Mouse (Mus musculus) midbrain, embryonic 11.5 days (tissue): Measurements from ENCODE around the gene Kcp. TPM values are rescaled to one million over a fixed set of nuclear protein-coding genes. Genes with fewer than 3 reads are reported as not detected.
A peak's percentile ranks its signal among the peaks of the same experiment; 100 is the strongest.

Source experiments
- ATAC-seq: fragments of 200-750 bp; cut with Nextera tagmentation; 2 replicates; pipeline ENCODE4 v1.8.0; 2017; ENCODE audit warnings: moderate TSS enrichment, moderate library complexity; ENCODE audit not compliant: low FRiP score
- DNase-seq: peaks from one replicate; pipeline ENCODE4 v3.0.0; 2015; ENCODE audit warnings: low spot score; ENCODE audit errors: missing footprints
- H3K27ac ChIP-seq: fragments of 300-500 bp; sonication (generic); 2 replicates; pipeline ENCODE4 v1.5.1; 2014; ENCODE audit warnings: low read depth, low read length
- H3K27me3 ChIP-seq: fragments of 300-500 bp; sonication (generic); 2 replicates; pipeline ENCODE4 v1.6.1; 2014; ENCODE audit warnings: mild to moderate bottlenecking, low read length, moderate library complexity, mixed read lengths; ENCODE audit not compliant: control insufficient read depth, insufficient read depth
- H3K36me3 ChIP-seq: fragments of 300-500 bp; sonication (generic); 2 replicates; pipeline ENCODE4 v1.6.1; 2014; ENCODE audit warnings: mild to moderate bottlenecking, low read length, moderate library complexity, mixed read lengths; ENCODE audit not compliant: control insufficient read depth, insufficient read depth
- H3K4me1 ChIP-seq: fragments of 300-500 bp; sonication (generic); 2 replicates; pipeline ENCODE4 v1.6.1; 2014; ENCODE audit warnings: low read length; ENCODE audit not compliant: control insufficient read depth, insufficient read depth
- H3K4me2 ChIP-seq: fragments of 300-500 bp; sonication (generic); 2 replicates; pipeline ENCODE4 v1.6.1; 2014; ENCODE audit warnings: mild to moderate bottlenecking, moderate library complexity
- H3K4me3 ChIP-seq: fragments of 300-500 bp; sonication (generic); 2 replicates; pipeline ENCODE4 v1.5.1; 2014; ENCODE audit warnings: low read depth, low read length
- H3K9ac ChIP-seq: fragments of 300-500 bp; sonication (generic); 2 replicates; pipeline ENCODE4 v1.6.1; 2014; ENCODE audit warnings: low read length
- H3K9me3 ChIP-seq: fragments of 300-500 bp; sonication (generic); 2 replicates; pipeline ENCODE4 v1.6.1; 2016; ENCODE audit warnings: low read length; ENCODE audit not compliant: control insufficient read depth
- WGBS: fragments of 180-500 bp; shearing (Covaris S2); extraction: QIAGEN DNeasy Blood & Tissue Kit; methylation state at CpG from one replicate; pipeline ENCODE4 v1.1.7; 2014; 5-methylcytosine and 5-hydroxymethylcytosine counted together
- polyA plus RNA-seq: library from polyadenylated mRNA; unstranded; fragments of >200 nt; fragmentation: Nextera tagmentation; extraction: Ambion mirVana; gene quantifications from 2 replicates; pipeline ENCODE4 v1.2.1, GENCODE M21; 2014

The Kcp gene
- polyA plus RNA-seq, 1 experiment from 2014 or later = 5.6 TPM

DNA sequence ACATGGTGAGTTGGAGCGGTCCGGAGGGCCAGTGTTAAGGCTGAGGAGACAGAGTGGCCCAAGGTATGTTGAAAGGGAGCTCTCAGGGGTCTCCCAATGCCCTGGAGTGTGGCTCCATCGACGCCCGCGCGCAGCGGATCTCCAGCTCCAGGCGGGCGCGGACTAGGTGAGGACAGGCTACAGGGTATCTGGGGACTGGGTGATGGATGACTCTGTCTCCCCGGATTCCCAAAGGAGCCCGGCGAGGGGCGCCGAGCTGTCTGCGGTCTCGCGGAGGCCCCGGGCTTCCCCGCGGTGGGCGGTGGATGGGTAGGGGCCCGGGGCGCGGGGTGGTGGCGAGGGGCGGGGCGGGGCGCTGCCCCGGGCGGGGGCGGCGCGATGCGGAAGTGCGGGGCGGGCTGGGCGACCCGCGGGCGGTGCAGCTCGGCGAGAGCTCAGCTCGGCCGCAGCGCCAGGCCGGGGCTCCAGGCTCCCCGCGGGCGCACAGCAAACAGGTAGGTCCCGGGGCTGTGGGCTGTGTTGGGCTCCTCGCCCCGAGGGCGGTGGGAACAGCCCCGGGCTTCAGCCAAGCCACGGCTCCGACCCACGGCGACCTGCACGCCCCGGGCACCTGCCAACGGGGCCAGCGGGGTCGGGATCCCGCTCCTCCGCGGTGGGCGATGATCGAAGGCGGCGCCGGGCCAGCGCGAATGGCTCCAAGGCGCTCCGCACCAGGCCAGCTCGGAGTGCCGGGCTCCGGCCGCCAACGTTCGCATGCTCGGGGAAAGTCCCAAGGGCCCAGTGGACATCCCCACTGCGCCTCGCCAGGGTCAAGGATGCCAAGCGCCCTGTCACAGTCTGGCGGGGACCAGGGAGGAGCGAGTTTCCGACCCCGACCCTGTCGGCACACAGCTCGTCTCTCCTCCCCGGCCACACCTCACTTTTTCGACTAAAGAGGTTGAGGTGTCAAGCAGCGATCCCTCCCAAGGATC, 18.8 kb upstream of the Kcp start, which contains the start of gene Irf5:
Gene Irf5 (plus strand): TSS at position 345 of the 971 bp plus-strand sequence.
- H3K27ac ChIP-seq = no peak within 1 kb of the TSS

DNA sequence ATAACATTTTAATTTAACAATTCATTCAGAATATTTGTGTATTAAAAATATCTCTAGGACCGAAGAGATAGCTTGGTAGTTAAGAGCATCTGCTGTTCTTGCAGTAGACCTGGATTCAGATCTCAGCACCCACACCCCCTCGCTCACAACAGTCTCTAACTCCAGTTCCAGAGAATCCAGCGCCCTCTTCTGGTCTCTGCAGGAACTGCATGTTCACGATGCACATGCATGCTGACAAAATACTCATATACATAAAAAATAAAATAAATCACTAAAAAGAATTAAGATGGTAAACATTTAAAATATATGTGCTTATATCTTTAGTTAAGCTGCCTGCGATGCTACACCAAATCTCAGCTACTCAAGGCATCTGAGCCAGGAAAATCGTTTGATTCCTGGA, 17.5 kb upstream of the Kcp start:
- no peaks in the 10 kb centered on the region for H3K36me3 ChIP-seq
- no peaks in the 10 kb centered on the region for H3K9me3 ChIP-seq
- no peak for ATAC-seq
- H3K9ac ChIP-seq = no peak overlapping the region
- DNase-seq = no peak
- no peak overlapping the region for H3K4me2 ChIP-seq
- H3K4me3 ChIP-seq = no peak overlapping the region
- no peak overlapping the region for H3K27ac ChIP-seq
- 63% methylated on average over 6 of the region's 6 CpGs for WGBS
- H3K4me1 ChIP-seq = peaks cover 13% of the 10 kb centered on the region
- H3K27me3 ChIP-seq = peaks cover 38% of the 10 kb centered on the region

More for the DNA sequence above, 18.8 kb upstream of the Kcp start, which contains the start of gene Irf5:
- Histone ChIP-seq H3K9ac (peak within 1 kb of the TSS; percentile 46), H3K36me3 (no peaks in the 10 kb centered on the region), H3K4me2 (peak within 1 kb of the TSS; percentile 75), H3K9me3 (no peaks in the 10 kb centered on the region), H3K4me1 (peaks cover 13% of the 10 kb centered on the region), H3K4me3 (peak within 1 kb of the TSS; percentile 43), H3K27me3 (peaks cover 42% of the 10 kb centered on the region)
- DNase-seq (peak; percentile 92), ATAC-seq (peak; percentile 59)
- WGBS = 1% methylated on average over 71 of the region's 96 CpGs

DNA sequence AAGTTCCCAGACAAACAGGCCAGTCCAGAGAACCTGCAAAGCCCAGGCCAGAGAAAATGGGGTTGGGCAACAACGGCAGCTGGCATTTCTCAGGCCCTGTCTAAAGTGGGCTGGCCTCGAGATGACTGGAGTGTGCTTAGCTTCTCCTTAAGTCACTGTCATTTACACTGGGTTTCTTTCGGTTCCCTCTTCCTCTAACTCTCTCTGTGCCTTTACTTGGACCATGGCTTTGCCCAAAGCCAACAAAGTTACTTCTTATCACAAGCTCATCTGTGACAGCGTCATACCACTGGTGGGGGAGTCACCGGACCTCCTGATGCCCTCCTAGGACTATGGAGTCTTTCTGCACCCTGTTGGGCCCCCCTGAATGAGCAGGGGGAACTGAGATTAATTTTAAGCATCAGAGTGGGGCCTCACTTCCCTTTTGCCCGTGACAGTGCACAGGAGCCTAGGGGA, 16.3 kb upstream of the Kcp start:
- Histone ChIP-seq H3K4me3 (no peak overlapping the region), H3K9ac (no peak overlapping the region), H3K27me3 (peaks cover 29% of the 10 kb centered on the region), H3K4me1 (peaks cover 13% of the 10 kb centered on the region), H3K9me3 (no peaks in the 10 kb centered on the region), H3K4me2 (no peak overlapping the region), H3K36me3 (no peaks in the 10 kb centered on the region), H3K27ac (no peak overlapping the region)
- no peak for DNase-seq
- no peak for ATAC-seq
- WGBS = 66% methylated on average over 6 of the region's 6 CpGs

DNA sequence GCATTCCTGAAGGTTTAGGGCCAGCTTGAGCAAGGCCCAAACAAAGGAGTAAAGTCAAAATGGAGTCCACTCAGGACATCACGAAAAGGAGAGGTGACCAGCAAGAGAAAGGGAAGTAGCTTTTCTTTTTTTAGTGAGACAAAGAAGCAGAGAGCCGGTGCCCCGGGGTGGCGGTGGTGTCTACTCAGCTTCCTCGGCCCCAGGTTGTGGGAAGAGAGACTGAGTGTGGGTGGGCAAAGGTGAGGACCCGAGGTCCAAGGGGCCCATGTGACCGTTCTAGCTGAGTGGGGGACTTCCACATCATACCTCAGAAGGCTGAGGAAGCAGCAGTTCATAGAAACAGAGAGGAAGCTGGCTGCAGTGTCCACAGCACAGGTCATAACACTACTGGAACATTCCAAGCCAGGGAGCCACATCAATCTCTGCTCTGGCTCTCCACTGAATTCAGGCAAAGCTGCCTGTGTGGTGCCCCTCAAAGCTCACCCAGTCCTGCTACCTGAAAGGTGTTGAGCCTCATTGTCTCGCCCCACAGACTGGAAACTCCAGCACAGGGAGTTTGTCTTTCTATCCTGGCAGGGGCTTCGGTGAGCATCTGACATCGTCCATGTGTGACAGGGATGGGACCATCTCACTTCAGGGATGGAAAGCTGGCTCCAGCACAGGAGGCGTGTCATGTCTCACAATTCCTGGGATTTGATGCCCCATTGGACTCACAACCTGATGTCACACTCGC, 15.7 kb upstream of the Kcp start:
- WGBS = 78% methylated on average over 12 of the region's 12 CpGs

DNA sequence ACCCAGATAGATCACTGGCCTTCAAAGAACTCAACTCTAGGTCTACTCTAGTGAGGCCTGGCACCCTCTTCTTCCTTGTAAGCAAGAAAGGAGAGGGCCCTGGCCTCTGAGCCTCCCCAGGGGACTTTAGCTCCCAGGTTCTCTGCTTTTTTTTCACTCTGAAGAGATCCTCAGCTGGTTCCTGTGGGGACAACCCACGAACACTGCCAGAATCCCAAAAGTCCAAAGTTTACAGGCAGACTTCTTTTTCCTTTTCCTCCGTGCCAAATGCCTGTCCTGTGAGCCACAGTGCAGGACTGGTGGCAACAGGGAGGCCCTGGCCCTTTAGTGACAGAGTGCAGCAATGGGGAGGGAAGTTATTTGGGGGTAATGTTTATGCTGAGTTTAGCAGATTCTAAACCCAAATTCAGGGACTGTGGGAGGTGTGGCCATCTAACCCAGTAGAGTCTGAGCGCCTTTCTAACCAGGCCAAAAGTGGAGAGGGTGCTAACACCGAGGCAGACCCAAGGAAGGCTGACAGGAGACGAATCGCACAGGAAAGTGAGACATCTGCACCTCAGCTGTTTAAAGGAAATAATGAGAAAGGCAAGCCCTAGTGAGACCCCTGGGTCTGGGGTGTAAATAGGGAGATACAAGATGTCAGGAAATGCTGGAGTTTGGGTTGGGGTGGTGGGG, 15.0 kb upstream of the Kcp start:
- WGBS = 86% methylated on average over 6 of the region's 6 CpGs
- no peak for DNase-seq
- peaks cover 18% of the 10 kb centered on the region for H3K27me3 ChIP-seq

More for the DNA sequence above, 15.7 kb upstream of the Kcp start:
- peaks cover 13% of the 10 kb centered on the region for H3K4me1 ChIP-seq
- H3K9me3 ChIP-seq = no peaks in the 10 kb centered on the region
- no peaks in the 10 kb centered on the region for H3K36me3 ChIP-seq
- no peak overlapping the region for H3K9ac ChIP-seq
- no peak for DNase-seq
- no peak overlapping the region for H3K27ac ChIP-seq
- H3K4me2 ChIP-seq = no peak overlapping the region
- no peak for ATAC-seq
- peaks cover 25% of the 10 kb centered on the region for H3K27me3 ChIP-seq
- no peak overlapping the region for H3K4me3 ChIP-seq

GRCm38 (mm10) chr6:29517139-29517538, 9.4 kb upstream of the Kcp start:
- Histone ChIP-seq H3K27me3 (no peaks in the 10 kb centered on the region; the same call in 1 of the 2 replicates), H3K27ac (no peak overlapping the region), H3K9ac (no peak overlapping the region), H3K9me3 (no peaks in the 10 kb centered on the region), H3K36me3 (no peaks in the 10 kb centered on the region), H3K4me1 (peaks cover 7% of the 10 kb centered on the region), H3K4me3 (no peak overlapping the region), H3K4me2 (no peak overlapping the region)
- ATAC-seq (peak; percentile 52), DNase-seq (peak; percentile 90)
- 7% methylated on average over 5 of the region's 5 CpGs for WGBS

More for the DNA sequence above, 15.0 kb upstream of the Kcp start:
- H3K9me3 ChIP-seq = no peaks in the 10 kb centered on the region
- no peak overlapping the region for H3K9ac ChIP-seq
- no peak overlapping the region for H3K27ac ChIP-seq
- H3K4me3 ChIP-seq = no peak overlapping the region
- H3K4me2 ChIP-seq = no peak overlapping the region
- peaks cover 13% of the 10 kb centered on the region for H3K4me1 ChIP-seq
- H3K36me3 ChIP-seq = no peaks in the 10 kb centered on the region
- ATAC-seq = no peak

- Histone ChIP-seq H3K27me3 (no peaks in the 10 kb centered on the region; the same call in 1 of the 2 replicates), H3K9ac (peak overlapping the region; percentile 56; the same call in 1 of the 2 replicates), H3K27ac (no peak overlapping the region; the same call in 1 of the 2 replicates), H3K4me3 (peak overlapping the region; percentile 6; the same call in 1 of the 2 replicates), H3K4me1 (peaks cover 7% of the 10 kb centered on the region), H3K36me3 (no peaks in the 10 kb centered on the region), H3K9me3 (no peaks in the 10 kb centered on the region), H3K4me2 (peak overlapping the region; percentile 37)
- DNase-seq = peak; percentile 94
- WGBS = 0% methylated on average over 11 of the region's 11 CpGs
- ATAC-seq = peak; percentile 84
These were observed 5.5 kb upstream of the Kcp start for GRCm38 (mm10) chr6:29513284-29513683.

DNA sequence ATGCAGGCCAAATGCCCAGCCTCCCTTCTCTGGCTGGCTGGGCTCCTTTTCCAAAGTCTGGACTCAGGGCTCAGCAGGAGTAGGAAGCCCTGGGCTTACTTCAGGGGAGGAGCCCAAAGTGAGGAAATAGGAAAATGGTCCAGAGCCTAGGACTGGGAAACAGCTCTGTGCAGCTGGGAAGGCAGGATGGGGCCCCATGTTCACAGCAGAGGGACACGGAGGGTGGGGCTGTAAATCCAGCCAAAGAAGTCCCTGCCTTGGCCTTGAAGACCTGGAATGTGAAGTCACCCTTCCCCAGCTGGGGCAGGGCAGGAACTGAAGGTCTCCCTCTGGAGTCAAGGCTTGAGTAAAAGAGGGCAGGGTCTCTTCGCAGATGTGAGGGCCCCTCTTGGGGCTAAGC, 1.3 kb upstream of the Kcp start:
- no peak overlapping the region for H3K4me2 ChIP-seq
- H3K4me1 ChIP-seq = peaks cover 14% of the 10 kb centered on the region
- no peak for DNase-seq
- peaks cover 24% of the 10 kb centered on the region for H3K27me3 ChIP-seq
- H3K36me3 ChIP-seq = no peaks in the 10 kb centered on the region
- no peak overlapping the region for H3K4me3 ChIP-seq
- 47% methylated on average over 2 of the region's 2 CpGs for WGBS
- H3K9ac ChIP-seq = no peak overlapping the region
- no peaks in the 10 kb centered on the region for H3K9me3 ChIP-seq
- ATAC-seq = no peak
- H3K27ac ChIP-seq = no peak overlapping the region
